Mouse (Mus musculus): ENCODE measurements around the gene Pkd1l2.

Pkd1l2 gene

GRCm38 (mm10) chr8:117032609-117033008 is 49.6 kb downstream of the Pkd1l2 start:
- no peak for DNase-seq (ENCODE audit: low spot score)

- no peak for DNase-seq (ENCODE audit: low spot score)
These were observed 50.8 kb downstream of the Pkd1l2 start for GRCm38 (mm10) chr8:117031476-117031875.

GRCm38 (mm10) chr8:117028686-117029085 is 53.6 kb downstream of the Pkd1l2 start:
- DNase-seq (ENCODE audit: low spot score): no peak

- peak; percentile 42 for DNase-seq (ENCODE audit: low spot score)
These were observed 54.6 kb downstream of the Pkd1l2 start for GRCm38 (mm10) chr8:117027601-117028000.

DNA sequence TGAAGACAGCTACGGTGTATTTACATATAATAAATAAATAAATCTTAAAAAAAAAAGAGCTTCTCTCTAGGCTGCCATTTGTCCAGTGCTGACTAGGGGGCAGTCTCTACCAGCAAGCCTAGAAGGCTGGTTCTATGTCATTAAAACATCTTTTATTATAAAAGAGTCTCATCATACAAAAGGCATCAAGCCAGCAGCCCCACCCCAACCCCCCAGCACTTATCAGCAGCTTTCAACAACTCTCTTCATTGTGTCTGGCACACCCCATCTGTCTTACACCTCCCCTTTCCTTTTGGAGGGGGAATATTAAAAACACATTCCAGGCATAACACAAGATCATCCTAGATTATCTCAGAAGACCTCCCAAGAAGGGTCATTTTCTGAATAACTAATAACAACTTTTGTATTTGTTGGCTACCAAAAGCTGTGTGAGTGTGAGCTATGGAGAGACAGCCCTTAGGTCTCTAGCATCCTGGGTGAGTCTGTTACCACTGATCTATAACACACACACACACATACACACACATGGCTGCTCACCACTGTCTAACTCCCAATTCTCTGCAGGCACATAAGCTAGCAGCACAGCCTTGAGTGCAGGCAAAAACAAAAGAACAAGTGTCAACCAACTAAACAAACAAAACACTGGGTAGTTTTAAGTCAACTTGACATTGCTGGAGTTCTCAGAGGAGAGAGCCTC is 59.8 kb downstream of the Pkd1l2 start:
- no peak for DNase-seq (ENCODE audit: low spot score)

DNA sequence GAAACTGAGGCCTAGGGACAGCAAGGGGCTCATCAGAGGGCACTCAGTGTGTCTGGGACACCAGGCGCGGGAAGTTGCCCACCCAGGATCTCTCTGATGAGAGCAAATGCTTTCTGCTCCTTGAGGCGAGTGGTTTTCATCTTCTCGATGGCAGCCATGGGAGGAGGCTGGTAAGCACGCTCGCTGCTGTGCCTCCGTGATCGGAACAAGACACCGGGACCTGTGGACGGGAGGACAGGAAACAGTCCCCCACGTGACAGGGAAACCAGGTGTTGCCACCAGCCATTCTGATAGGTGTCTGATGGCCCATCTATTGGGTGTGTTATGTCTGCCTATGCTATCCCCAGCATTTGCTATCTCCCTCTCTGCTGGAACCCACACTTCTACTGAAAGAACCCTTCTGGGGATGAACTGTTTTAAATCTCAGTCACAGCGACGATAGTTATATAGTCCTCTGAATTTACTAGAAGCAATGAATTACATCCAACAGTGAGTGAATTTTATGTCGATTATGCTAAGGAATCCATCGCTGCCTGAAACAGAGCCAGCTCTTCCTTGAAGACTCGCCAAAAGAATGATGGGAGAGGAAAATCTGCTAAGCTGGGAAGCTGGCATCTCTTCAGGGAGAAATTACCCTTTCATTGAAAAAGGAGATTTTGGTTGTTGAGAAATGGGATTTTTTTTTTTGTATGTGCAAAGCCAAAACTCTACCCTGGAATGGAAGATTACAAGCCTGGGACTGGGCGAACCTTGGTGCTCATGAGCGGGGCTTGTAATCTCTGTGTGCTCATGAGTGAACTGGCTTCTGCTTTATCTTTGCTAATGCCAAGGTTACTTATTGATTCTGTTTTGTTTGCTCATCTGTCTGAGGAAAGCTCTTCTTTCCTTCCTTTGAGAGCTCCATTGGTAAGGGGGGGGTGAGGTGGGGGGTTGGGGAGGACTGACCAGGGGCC is 62.6 kb downstream of the Pkd1l2 start:
- DNase-seq (ENCODE audit: low spot score): no peak

- DNase-seq (ENCODE audit: low spot score): no peak
These were observed 64.4 kb downstream of the Pkd1l2 start for GRCm38 (mm10) chr8:117017896-117018295.

DNA sequence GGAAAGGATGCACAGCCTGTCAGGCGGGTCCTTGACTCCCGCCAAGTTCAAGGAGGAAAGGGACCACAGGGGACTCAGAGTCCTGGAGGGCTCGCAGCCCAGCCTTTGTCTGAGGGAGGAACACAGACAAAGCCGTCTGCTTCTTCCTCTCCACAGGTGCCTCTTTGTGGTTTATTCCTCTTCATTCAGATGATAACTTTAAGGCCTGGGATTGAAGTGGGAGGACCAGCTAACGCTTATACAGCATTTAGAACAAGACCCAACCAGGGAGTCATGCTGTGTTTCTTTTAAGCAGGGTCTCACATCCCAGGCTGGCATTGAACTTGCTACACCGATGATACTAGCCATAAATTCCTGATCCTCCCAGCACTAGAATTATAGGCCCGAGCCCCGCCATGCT is 65.2 kb downstream of the Pkd1l2 start:
- DNase-seq (ENCODE audit: low spot score): no peak

DNA sequence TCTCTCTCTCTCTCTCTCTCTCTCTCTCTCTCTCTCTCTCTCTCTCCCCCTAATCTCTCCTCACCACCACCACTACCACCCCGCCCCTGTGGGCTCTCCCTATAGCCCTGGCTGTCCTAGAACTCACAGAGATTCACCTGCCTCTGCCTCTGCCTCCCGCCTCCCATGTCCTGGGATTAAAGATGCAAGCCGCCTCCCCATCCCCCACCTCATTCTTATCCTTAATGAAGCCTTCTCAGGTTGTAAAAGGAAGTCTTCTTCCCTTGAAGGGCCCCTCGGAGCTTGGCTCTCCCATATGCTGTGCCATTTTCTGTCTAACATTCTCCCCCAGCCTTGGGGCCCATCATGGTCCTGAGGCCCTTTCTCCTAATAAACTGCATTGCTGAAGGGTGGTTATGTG is 66.6 kb downstream of the Pkd1l2 start:
- no peak for DNase-seq (ENCODE audit: low spot score)

DNA sequence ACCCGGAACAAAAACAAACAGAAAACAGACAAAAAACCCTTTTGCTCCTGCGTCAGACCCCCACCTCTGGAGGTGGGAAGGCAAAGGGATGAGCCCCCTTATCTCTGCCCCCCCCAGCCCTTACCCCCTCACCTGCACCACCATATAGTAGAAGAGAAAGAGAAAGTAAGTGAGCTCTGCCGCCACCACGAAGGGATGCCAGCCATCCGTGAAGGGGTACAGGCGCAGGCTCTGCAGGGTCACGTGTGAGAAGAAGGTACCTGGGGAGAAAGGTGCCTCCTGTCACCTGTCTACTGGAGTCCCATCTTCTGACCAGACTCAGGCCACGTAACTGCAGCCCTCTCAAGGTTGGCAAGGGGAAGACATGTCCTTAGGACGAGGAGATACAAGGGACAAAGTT is 70.9 kb downstream of the Pkd1l2 start:
- DNase-seq (ENCODE audit: low spot score): no peak

GRCm38 (mm10) chr8:116994016-116994716 is 88.1 kb downstream of the Pkd1l2 start:
- DNase-seq (ENCODE audit: low spot score): no peak

- DNase-seq (ENCODE audit: low spot score): peak; percentile 99
These were observed 89.0 kb downstream of the Pkd1l2 start, which contains the start of gene Gcsh for GRCm38 (mm10) chr8:116993095-116993867. Gene Gcsh (minus strand): TSS chr8:116993537.

GRCm38 (mm10) chr8:116992176-116992971 is 89.9 kb downstream of the Pkd1l2 start:
- no peak for DNase-seq (ENCODE audit: low spot score)

- DNase-seq (ENCODE audit: low spot score): no peak
These were observed 91.0 kb downstream of the Pkd1l2 start for GRCm38 (mm10) chr8:116991241-116991640.

GRCm38 (mm10) chr8:116989842-116990241 is 92.4 kb downstream of the Pkd1l2 start:
- no peak for DNase-seq (ENCODE audit: low spot score)

DNA sequence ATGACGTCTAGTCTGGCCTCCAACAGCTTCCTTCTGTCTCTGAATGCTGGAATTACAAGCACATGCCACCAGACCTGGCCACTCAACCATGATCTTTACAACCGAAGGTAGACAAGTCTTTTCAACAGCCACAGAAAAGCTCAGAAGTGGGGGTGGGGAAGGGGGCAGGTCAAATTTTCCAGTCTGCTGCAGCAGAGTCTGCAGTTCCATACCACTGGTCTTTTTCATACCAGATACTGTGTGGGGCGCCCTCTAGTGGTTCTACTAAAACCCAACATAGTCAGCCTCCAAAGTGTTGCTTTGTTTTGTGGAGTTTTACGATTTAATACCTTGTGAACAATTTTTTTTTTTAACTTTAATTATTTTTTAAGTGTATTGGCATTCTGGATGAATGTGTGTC is 102.1 kb downstream of the Pkd1l2 start:
- no peak for DNase-seq (ENCODE audit: low spot score)

DNA sequence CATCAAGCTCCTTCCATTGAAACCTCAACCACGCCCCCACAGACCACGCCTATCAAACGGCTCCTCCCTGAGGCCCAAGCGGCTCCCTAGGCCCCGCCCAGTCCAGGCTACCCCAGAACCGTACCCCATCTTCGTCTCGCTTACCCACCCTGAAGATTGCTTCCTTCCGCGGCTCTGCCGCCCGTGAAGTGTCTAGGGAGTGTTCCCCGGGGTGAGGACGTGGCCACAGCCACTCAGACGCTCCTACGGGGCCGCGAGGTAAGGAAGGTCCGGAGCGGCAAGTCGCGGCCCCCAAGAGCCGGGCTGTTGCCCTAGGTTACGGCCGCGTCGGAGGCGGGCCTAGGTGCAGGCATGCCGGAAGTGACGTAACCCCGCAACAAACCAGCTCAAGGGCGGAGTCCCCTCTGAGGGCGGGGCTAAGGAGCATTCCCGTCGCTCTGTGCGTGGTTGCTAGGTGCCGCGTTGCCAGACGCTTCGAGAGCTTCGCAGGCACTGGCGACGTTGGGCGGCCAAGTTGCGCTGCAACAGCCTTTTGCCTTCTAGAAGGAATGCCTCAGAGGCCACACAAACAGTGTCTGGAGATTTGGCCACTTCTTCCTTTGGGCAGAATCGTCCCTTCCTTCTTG is 103.5 kb downstream of the Pkd1l2 start, which contains the start of gene 1700030J22Rik:
Gene 1700030J22Rik, minus strand, starts transcription at position 329 of the 626 bp plus-strand sequence.
- DNase-seq (ENCODE audit: low spot score): peak; percentile 97

DNA sequence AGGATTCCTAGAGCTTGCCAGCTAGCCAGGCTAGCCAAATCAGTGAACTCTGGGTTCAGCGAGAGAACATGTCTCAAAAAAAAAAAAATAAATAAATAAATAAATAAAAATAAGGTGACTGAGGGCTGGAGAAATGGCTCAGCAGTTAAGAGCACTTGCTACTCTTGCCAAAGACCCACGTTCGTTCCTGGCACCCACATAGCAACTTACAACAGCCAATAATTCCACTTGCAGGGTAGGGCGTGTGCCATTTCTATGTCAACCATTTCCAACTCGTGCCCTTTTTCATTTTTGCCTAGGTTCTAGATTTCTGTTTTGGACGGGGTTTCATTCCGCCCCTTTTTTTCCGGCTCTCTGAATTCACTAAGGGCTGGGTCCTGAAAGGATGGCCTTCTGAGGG is 104.2 kb downstream of the Pkd1l2 start:
- DNase-seq (ENCODE audit: low spot score): no peak

GRCm38 (mm10) chr8:116975606-116976005 is 106.6 kb downstream of the Pkd1l2 start:
- no peak for DNase-seq (ENCODE audit: low spot score)

DNA sequence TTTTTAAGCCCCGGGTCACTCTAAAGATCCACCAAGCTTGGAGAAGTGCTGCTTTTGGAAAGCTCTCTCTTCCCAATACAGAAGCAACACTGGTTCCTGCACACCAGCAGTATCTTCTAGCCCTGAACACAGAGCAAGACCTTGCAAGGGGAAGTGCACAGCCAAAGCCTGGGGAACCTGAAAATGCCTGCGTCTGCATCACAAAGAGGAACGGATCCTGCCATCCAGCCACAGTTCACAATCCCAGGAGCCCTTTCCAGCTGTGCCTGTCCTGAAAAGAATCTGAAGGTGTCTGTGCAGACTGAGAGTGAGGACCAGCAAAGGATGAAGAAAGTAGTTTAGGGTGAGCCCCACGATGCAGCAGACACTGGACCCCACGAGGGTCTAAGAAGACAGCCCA is 107.2 kb downstream of the Pkd1l2 start:
- no peak for DNase-seq (ENCODE audit: low spot score)
